Mouse (Mus musculus) CH12F3 (cell line): ENCODE data around the gene Celsr1.

Source experiments
- in situ Hi-C: fragments of 300-500 bp; cut with MboI; formaldehyde crosslinking; loops from 2 replicates; pipeline ENCODE4 v1.14.3; 2020; ENCODE audit warnings: low sequenced_read_pairs

Celsr1 gene

GRCm38 (mm10) chr15:86033191-86033841 lies at the start of gene Celsr1:
Gene Celsr1 (minus strand): TSS chr15:86033777.
- in situ Hi-C loops: no loop called here

GRCm38 (mm10) chr15:86083261-86083741 lies 49.7 kb upstream of the Celsr1 start:
- in situ Hi-C loops: no loop called here

GRCm38 (mm10) chr15:86082551-86082961 lies 49.0 kb upstream of the Celsr1 start:
- in situ Hi-C loops: no loop called here

- in situ Hi-C loops: no loop called here
These were observed 48.1 kb upstream of the Celsr1 start for GRCm38 (mm10) chr15:86081654-86082053.

GRCm38 (mm10) chr15:86080408-86080807 lies 46.8 kb upstream of the Celsr1 start:
- in situ Hi-C loops: no loop called here

GRCm38 (mm10) chr15:86079876-86080275 lies 46.3 kb upstream of the Celsr1 start:
- in situ Hi-C loops: no loop called here

- in situ Hi-C loops: no loop called here
These were observed 45.9 kb upstream of the Celsr1 start for GRCm38 (mm10) chr15:86079467-86079866.

GRCm38 (mm10) chr15:86078481-86079216 lies 45.1 kb upstream of the Celsr1 start:
- in situ Hi-C loops: no loop called here

- in situ Hi-C loops: no loop called here
These were observed 44.4 kb upstream of the Celsr1 start for GRCm38 (mm10) chr15:86077934-86078333.

- in situ Hi-C loops: no loop called here
These were observed 42.8 kb upstream of the Celsr1 start for GRCm38 (mm10) chr15:86076378-86076777.

GRCm38 (mm10) chr15:86076048-86076315 lies 42.4 kb upstream of the Celsr1 start:
- in situ Hi-C loops: no loop called here

- in situ Hi-C loops: no loop called here
These were observed 41.9 kb upstream of the Celsr1 start for GRCm38 (mm10) chr15:86075305-86076047.

- in situ Hi-C loops: no loop called here
These were observed 40.8 kb upstream of the Celsr1 start for GRCm38 (mm10) chr15:86074171-86074937.

- in situ Hi-C loops: no loop called here
These were observed 37.6 kb upstream of the Celsr1 start for GRCm38 (mm10) chr15:86071166-86071565.

- in situ Hi-C loops: no loop called here
These were observed 36.8 kb upstream of the Celsr1 start for GRCm38 (mm10) chr15:86070368-86070767.

- in situ Hi-C loops: no loop called here
These were observed 35.6 kb upstream of the Celsr1 start for GRCm38 (mm10) chr15:86069011-86069791.

- in situ Hi-C loops: no loop called here
These were observed 34.4 kb upstream of the Celsr1 start for GRCm38 (mm10) chr15:86067941-86068495.

- in situ Hi-C loops: no loop called here
These were observed 34.0 kb upstream of the Celsr1 start for GRCm38 (mm10) chr15:86067581-86067910.

- in situ Hi-C loops: no loop called here
These were observed 33.4 kb upstream of the Celsr1 start for GRCm38 (mm10) chr15:86066836-86067580.
